Mouse (Mus musculus) c-Kit-positive CD71-negative TER-119-negative erythroid progenitor cells, embryonic 14.5 days (primary cell): ENCODE data around the gene Nod1.

ENCODE experiments used
- DNase-seq: peaks from one replicate; pipeline ENCODE4 v3.0.0-alpha.2; 2013; ENCODE audit warnings: low read depth

Nod1 gene

GRCm38 (mm10) chr6:54972111-54972928 lies at the start of gene Nod1:
Gene Nod1, minus strand, starts transcription at chr6:54972612.
- DNase-seq = no peak

- DNase-seq = no peak
Measured at GRCm38 (mm10) chr6:55021806-55022205, 49.4 kb upstream of the Nod1 start.

GRCm38 (mm10) chr6:55018417-55018816 lies 46.0 kb upstream of the Nod1 start:
- no peak for DNase-seq

GRCm38 (mm10) chr6:55016710-55017583 lies 44.5 kb upstream of the Nod1 start:
- no peak for DNase-seq

GRCm38 (mm10) chr6:55016236-55016635 lies 43.8 kb upstream of the Nod1 start:
- DNase-seq = no peak

- DNase-seq = no peak
Measured at GRCm38 (mm10) chr6:55014184-55014583, 41.8 kb upstream of the Nod1 start.

- DNase-seq = no peak
Measured at GRCm38 (mm10) chr6:55012516-55012915, 40.1 kb upstream of the Nod1 start.

GRCm38 (mm10) chr6:55010330-55011091 lies 38.1 kb upstream of the Nod1 start:
- DNase-seq = no peak

- no peak for DNase-seq
Measured at GRCm38 (mm10) chr6:55009391-55010230, 37.2 kb upstream of the Nod1 start.

- no peak for DNase-seq
Measured at GRCm38 (mm10) chr6:55008401-55008800, 36.0 kb upstream of the Nod1 start.

- no peak for DNase-seq
Measured at GRCm38 (mm10) chr6:55003559-55003958, 31.1 kb upstream of the Nod1 start.

GRCm38 (mm10) chr6:55002438-55002837 lies 30.0 kb upstream of the Nod1 start:
- no peak for DNase-seq

- no peak for DNase-seq
Measured at GRCm38 (mm10) chr6:55001320-55001719, 28.9 kb upstream of the Nod1 start.

- no peak for DNase-seq
Measured at GRCm38 (mm10) chr6:54997726-54998125, 25.3 kb upstream of the Nod1 start.

- no peak for DNase-seq
Measured at GRCm38 (mm10) chr6:54996361-54996760, 23.9 kb upstream of the Nod1 start.

- DNase-seq = peak; percentile 79
Measured at GRCm38 (mm10) chr6:54992734-54993260, 20.4 kb upstream of the Nod1 start, which contains the start of gene Ggct. Gene Ggct, minus strand, starts transcription at chr6:54992950.

GRCm38 (mm10) chr6:54992141-54992540 lies 19.7 kb upstream of the Nod1 start:
- DNase-seq = no peak

- no peak for DNase-seq
Measured at GRCm38 (mm10) chr6:54991189-54991588, 18.8 kb upstream of the Nod1 start.

GRCm38 (mm10) chr6:54988141-54988540 lies 15.7 kb upstream of the Nod1 start:
- no peak for DNase-seq

GRCm38 (mm10) chr6:54984096-54984495 lies 11.7 kb upstream of the Nod1 start:
- DNase-seq = no peak

GRCm38 (mm10) chr6:54983526-54984050 lies 11.2 kb upstream of the Nod1 start:
- no peak for DNase-seq
